Mouse (Mus musculus): ENCODE results near the gene Erc2.

Gene Erc2

GRCm38 (mm10) chr14:28192711-28193364, 570.6 kb downstream of the Erc2 start:
- peak; percentile 55 for DNase-seq (ENCODE audit: low spot score)

DNA sequence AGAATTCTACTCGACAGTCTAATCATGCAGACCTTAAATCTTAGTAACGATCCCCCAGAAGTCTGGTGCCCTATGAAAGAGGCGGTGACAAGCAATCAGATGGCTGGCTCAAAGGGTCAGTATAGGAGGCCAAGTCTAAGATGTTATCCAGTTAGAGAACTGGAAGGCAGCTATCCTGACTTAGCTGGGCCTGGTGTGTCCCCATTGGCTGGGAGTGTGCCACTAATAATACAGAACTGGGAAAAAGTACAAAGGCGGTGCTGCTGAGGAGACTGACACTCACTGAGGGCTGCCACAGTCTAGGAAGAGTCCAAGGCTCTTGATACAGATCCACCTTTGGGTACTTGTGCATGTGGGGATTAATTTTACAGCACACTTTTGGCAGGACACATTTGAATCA, 581.6 kb downstream of the Erc2 start:
- DNase-seq (ENCODE audit: low spot score) = no peak

GRCm38 (mm10) chr14:28206303-28206702, 584.1 kb downstream of the Erc2 start:
- no peak for DNase-seq (ENCODE audit: low spot score)

GRCm38 (mm10) chr14:28225550-28225949, 603.3 kb downstream of the Erc2 start:
- no peak for DNase-seq (ENCODE audit: low spot score)

- no peak for DNase-seq (ENCODE audit: low spot score)
Measured at GRCm38 (mm10) chr14:28230563-28230962, 608.3 kb downstream of the Erc2 start.

DNA sequence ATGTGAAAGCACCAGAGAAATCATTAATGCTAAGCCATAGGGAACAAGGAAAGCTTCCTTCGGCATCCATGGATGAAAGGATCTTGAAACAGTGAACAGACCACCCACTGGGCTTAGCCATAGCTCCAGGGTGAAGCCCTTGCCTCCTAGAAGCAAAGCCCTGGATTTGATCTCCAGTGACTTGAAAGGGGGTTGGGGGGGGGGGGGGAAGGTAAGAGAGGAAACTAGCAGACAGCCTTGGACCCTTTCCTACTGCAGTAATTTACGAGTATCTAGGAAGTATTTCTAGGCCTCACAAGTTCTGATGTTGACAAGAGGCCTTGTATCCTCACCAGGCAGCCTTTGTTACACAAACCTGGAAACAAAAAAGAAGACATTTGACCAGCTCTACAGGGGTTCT, 609.0 kb downstream of the Erc2 start:
- no peak for DNase-seq (ENCODE audit: low spot score)

GRCm38 (mm10) chr14:28238336-28239048, 616.3 kb downstream of the Erc2 start:
- DNase-seq (ENCODE audit: low spot score) = no peak

- DNase-seq (ENCODE audit: low spot score) = peak; percentile 21
Measured at GRCm38 (mm10) chr14:28240111-28240510, 617.9 kb downstream of the Erc2 start.

DNA sequence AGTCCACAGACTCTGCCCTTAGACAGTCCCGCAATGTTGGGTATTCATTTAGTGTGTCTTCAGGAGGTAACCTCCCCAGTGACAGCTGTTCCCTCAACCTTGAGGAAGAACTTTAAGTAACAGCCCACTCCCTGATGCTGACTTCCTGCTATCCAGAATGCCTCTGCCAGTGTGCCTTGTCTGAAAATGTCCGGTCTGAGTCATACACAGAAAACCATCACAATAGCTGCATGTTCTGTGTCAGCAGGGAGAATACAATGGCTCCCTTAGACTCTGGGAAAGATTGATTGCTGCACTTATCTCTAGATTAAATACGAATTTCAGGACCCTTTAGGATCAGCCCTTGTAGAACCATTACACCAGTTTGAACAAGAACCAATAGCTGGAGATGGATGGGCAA, 620.5 kb downstream of the Erc2 start:
- DNase-seq (ENCODE audit: low spot score) = no peak

DNA sequence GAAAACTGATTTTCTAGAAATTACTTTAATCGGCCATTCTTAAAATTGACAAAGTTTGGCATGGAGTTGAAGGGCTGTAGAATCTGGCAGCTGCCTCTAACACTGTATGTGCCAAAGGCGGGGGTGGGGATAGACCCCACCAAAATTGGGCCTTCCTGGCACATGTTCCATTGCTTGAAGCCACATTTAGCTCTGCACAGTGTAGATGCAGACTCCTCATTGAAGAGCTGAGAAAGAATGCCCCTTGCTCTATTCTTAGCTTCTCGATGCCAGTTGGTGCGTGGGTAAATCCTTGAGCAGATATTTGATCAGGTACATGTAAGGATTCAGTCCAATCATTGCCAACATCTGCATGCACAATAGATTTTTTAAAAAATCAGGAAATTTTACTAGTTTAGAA, 621.2 kb downstream of the Erc2 start:
- DNase-seq (ENCODE audit: low spot score) = no peak

DNA sequence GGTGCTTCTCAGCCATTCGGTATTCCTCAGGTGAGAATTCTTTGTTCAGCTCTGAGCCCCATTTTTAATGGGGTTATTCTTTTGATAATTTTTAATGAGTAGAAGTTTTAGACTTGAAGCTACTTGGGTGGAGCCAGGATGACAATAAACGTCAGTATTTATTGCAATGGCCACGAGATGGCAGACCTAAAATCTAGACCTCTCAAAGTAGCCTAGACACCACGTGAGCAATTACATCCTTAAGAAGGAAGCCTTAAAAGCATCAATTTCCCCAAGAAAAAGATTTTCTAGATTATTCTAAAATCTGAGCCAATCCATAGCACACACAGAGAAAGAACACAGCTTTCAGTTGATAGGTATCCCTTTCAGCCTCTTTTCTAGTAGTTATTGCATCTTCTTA, 640.5 kb downstream of the Erc2 start:
- no peak for DNase-seq (ENCODE audit: low spot score)

- DNase-seq (ENCODE audit: low spot score) = no peak
Measured at GRCm38 (mm10) chr14:28267367-28267766, 645.1 kb downstream of the Erc2 start.

GRCm38 (mm10) chr14:28271846-28272245, 649.6 kb downstream of the Erc2 start:
- no peak for DNase-seq (ENCODE audit: low spot score)

GRCm38 (mm10) chr14:28273669-28274068, 651.4 kb downstream of the Erc2 start:
- DNase-seq (ENCODE audit: low spot score) = no peak

DNA sequence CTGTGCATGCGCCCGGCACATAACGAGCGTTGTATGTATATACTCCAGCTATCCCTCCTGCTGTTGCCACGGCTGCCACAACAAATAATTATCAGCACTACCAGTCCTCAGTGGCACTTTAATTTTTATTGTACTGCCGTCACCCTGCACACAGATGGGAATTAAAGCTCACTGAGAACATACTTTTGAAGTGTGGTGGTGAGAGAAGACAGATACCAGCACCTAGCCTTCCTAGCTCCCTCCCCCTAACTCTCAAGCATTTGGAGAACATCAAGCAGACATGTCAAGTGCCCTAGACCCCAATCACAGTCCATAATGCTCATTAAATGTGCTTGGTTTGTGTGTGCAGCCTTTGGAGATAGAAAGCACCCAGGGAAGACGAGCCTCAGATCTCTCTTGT, 652.6 kb downstream of the Erc2 start:
- DNase-seq (ENCODE audit: low spot score) = no peak

- no peak for DNase-seq (ENCODE audit: low spot score)
Measured at GRCm38 (mm10) chr14:28278951-28279350, 656.7 kb downstream of the Erc2 start.

GRCm38 (mm10) chr14:28280376-28280775, 658.1 kb downstream of the Erc2 start:
- DNase-seq (ENCODE audit: low spot score) = no peak

DNA sequence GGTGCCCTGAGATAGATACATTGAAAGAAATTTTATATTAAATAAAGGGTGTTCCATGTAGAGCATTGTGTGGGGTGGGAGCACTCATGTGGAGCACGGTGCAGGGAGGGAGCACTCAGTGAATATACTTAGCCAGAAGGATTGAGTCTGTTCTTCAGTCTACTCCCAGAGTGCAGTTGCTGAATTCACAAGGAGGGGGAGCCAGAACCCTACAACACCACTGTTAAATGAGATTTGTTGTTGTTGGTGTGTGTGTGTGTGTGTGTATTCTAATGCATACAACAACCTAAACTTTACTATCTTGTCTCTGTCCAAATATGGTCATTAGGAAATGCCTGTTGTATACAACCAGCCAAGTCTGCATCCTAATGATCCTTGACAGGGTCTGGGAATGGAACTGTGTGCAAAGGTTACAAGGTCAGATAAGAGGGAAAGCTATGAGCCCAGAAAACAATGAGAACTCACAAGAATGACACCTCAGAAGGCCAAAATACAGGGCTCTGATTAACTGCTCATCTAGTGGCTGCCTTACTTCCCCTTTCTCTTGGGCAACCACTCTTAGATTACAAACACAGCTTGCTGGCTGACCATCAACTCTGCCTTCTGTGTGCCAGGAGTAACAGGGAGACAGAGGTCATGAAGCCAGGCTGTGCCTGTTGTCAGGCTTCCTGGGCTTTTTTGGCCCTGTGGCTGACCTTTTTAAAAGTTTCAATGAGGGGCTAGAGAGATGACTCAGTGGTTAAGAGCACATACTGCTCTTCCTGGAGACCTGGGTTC, 661.3 kb downstream of the Erc2 start:
- DNase-seq (ENCODE audit: low spot score) = no peak

DNA sequence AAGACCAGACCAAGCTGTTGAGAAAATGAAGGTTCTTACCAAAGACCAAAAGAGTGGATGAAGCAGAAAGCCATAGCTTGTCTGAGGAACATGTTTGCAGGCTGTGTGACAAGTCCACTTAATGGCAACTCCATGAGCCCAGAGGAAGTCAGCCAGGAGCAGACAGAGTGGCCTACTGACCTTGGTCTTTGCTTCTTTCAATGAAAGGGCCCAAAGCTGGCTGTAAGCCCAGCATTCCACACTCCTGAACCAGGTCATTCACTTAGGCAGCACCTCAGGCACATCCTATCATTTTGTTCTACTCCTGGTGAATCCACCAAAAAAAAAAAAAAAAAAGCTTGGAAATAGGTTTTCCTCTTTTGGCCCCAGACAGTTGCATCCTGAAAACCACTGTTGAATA, 664.3 kb downstream of the Erc2 start:
- DNase-seq (ENCODE audit: low spot score) = no peak

DNA sequence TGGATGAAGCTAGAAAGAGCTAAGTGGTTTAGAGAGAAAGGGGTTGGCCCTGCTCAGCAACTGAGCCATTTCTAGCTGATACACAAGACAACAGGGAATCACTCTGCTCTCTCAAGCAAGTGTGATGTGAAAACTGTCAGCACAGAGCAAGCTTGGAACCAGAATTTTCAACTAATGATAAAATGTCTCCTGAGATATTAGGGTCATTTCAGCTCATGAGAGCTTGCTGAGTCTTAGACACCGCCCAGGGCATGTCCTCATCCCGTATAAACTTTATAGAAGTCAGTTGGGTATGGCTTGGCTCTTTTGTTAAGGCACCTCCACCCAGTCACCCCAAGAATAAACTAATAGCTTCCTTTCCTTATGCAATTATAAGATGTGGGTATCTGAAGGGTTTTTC, 666.0 kb downstream of the Erc2 start:
- no peak for DNase-seq (ENCODE audit: low spot score)

GRCm38 (mm10) chr14:28288926-28289325, 666.7 kb downstream of the Erc2 start:
- DNase-seq (ENCODE audit: low spot score) = no peak

- DNase-seq (ENCODE audit: low spot score) = no peak
Measured at GRCm38 (mm10) chr14:28293921-28294320, 671.7 kb downstream of the Erc2 start.

DNA sequence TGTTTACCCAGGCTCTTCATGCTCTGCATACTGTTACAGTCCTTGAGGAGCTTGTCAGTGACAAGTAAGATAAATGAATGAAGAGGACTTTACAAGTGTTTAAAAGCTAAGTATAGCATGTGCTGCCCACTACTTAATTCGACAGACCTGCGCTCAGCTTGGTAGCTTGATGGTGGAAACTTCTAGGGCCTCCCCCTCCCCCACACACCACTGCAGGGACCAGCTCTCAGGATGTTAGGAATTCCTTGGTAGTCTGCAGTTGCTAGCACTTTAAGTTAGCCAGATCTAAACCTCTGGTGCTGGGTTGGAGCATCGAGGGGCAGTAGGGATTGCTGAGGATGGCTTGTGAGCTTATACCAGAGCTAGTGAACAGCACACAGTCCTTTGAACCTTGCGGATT, 672.9 kb downstream of the Erc2 start:
- DNase-seq (ENCODE audit: low spot score) = peak; percentile 24

All from embryo, embryonic 10.5 days (tissue).